8 mouse cellular contexts compared by ENCODE assay signal in genomic region chr6:86599951-86600414, GRCm38 (mm10). TPM values are rescaled to one million over a fixed set of nuclear protein-coding genes. Genes with fewer than 3 reads are reported as not detected.
DNase-seq lines count a peak whose midpoint lies in the region; ATAC-seq lines count a peak whose summit lies in the region.

No protein-coding gene starts in this region.

- DNase-seq in adipocyte (ENCODE audit: low spot score), result peak; percentile 76
- peak; percentile 51 for DNase-seq in gastrocnemius, postnatal 10 days
- peak; percentile 54 for DNase-seq in kidney, adult 11 months
- DNase-seq in lung, postnatal 10 days, result peak; percentile 74
- peak; percentile 56 for DNase-seq in urinary bladder, adult 2 months (ENCODE audit: low spot score)
- DNase-seq in layer of hippocampus, postnatal 36 days, result no peak

- no peak overlapping the region for H3K4me2 ChIP-seq in midbrain, embryonic 13.5 days (replicated peaks)
- no peak overlapping the region for H3K4me2 ChIP-seq in midbrain, embryonic 15.5 days

- no peak overlapping the region for H3K9ac ChIP-seq in midbrain, embryonic 13.5 days (replicated peaks)
- H3K9ac ChIP-seq in midbrain, embryonic 15.5 days, result no peak overlapping the region

- no peak overlapping the region for H3K27ac ChIP-seq in midbrain, embryonic 13.5 days
- H3K27ac ChIP-seq in midbrain, embryonic 15.5 days, result no peak overlapping the region

- H3K4me1 ChIP-seq in midbrain, embryonic 13.5 days (replicated peaks), result peaks cover 3% of the 10 kb centered on the region
- no peaks in the 10 kb centered on the region for H3K4me1 ChIP-seq in midbrain, embryonic 15.5 days

- no peaks in the 10 kb centered on the region for H3K9me3 ChIP-seq in midbrain, embryonic 13.5 days
- no peaks in the 10 kb centered on the region for H3K9me3 ChIP-seq in midbrain, embryonic 15.5 days

- peak; percentile 31; the same call in 1 of the 2 replicates for ATAC-seq in midbrain, embryonic 13.5 days
- ATAC-seq in midbrain, embryonic 15.5 days (replicated peaks), result no peak

- 72% methylated on average over 6 of the region's 6 CpGs for WGBS in midbrain, embryonic 13.5 days
- WGBS in midbrain, embryonic 15.5 days, result 70% methylated on average over 6 of the region's 6 CpGs

- H3K36me3 ChIP-seq in midbrain, embryonic 13.5 days, result no peaks in the 10 kb centered on the region
- H3K36me3 ChIP-seq in midbrain, embryonic 15.5 days (replicated peaks), result no peaks in the 10 kb centered on the region

- 0 out of 2 replicates have a peak, but pooled peaks cover 9% of the 10 kb centered on the region for H3K27me3 ChIP-seq in midbrain, embryonic 13.5 days
- no peaks in the 10 kb centered on the region for H3K27me3 ChIP-seq in midbrain, embryonic 15.5 days (replicated peaks)

- H3K4me3 ChIP-seq in midbrain, embryonic 13.5 days (replicated peaks), result no peak overlapping the region
- H3K4me3 ChIP-seq in midbrain, embryonic 15.5 days, result no peak overlapping the region

RNA-seq across cellular contexts. Expression of gene Asprv1, which starts 28.0 kb away (rescaled TPM):
- 0.50 and 0.59 TPM in 2 replicates for polyA plus RNA-seq in midbrain, embryonic 13.5 days (2015; fragmentation: Nextera tagmentation; extraction: Ambion mirVana)
- 0.47 and 1.7 TPM in 2 replicates for polyA plus RNA-seq in midbrain, embryonic 15.5 days (2015; fragmentation: Nextera tagmentation; extraction: Ambion mirVana)
- total RNA-seq in gastrocnemius, postnatal 10 days (2021), result under 1 TPM in 1 of 2 experiments, not detected in 1; 0.27 TPM
- polyA plus RNA-seq in urinary bladder, adult 2 months (2012; rRNA removed), result 0.39 and 0.56 TPM in 2 replicates
- total RNA-seq in layer of hippocampus, postnatal 36 days (2021), result 1 to 10 TPM in 1 of 2 experiments, under 1 TPM in 1; 0.88 to 1.7 TPM

Comparison
In these comparisons a context has a peak if more than half of its experiments do, and no peak if none do; other contexts are left out.
1. DNase-seq: peak in adipocyte (single experiment), gastrocnemius, postnatal 10 days (single experiment), kidney, adult 11 months (single experiment), lung, postnatal 10 days (single experiment) and urinary bladder, adult 2 months (single experiment); none in layer of hippocampus, postnatal 36 days (0 of 2).